16 mouse cellular contexts compared by ENCODE assay signal in the genomic region with DNA sequence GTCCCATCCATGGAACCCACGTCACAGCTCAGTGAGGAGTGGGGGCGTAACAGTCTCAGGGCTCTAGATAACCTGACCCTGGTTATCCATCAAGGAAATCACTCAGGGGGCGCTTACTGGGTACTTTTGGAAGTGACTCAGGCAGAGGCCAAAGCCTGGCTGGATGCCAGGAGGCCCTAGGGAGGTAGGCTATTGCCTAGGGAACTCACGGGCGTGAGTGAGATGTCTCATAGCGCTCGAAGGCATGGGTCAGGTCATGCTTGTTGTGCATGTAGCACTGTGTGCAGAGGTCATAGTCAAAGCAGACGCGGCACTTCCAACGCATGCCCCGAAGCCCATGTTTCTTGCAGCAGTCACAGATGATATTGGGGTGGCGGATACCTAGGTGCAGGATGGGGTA. TPM values are rescaled to one million over a fixed set of nuclear protein-coding genes. Genes with fewer than 3 reads are reported as not detected.
DNase-seq lines count a peak whose midpoint lies in the region; ATAC-seq and TF ChIP-seq lines count a peak whose summit lies in the region.
"Had no signal": no experiment of that assay in that cellular context is flagged by ENCODE, and none has a peak within 500 bp of the region (broad histone marks: within the 10 kb centered on the region; RNA-seq: fewer than 3 reads in every experiment).

No protein-coding gene starts in this region.

- H3K4me1 ChIP-seq in lung, embryonic 14.5 days (ENCODE audit: insufficient read depth), result no peaks in the 10 kb centered on the region
- no peaks in the 10 kb centered on the region for H3K4me1 ChIP-seq in liver, postnatal 0 days (ENCODE audit: insufficient read depth)
- no peaks in the 10 kb centered on the region for H3K4me1 ChIP-seq in midbrain, embryonic 15.5 days
- no peaks in the 10 kb centered on the region for H3K4me1 ChIP-seq in hindbrain, postnatal 0 days (ENCODE audit: insufficient read depth, low read length)

- H3K27me3 ChIP-seq in lung, embryonic 14.5 days (ENCODE audit: insufficient read depth, low read length), result no peaks in the 10 kb centered on the region
- H3K27me3 ChIP-seq in liver, postnatal 0 days (ENCODE audit: insufficient read depth, low read length), result no peaks in the 10 kb centered on the region
- peaks cover 11% of the 10 kb centered on the region for H3K27me3 ChIP-seq in midbrain, embryonic 15.5 days (replicated peaks)
- H3K27me3 ChIP-seq in hindbrain, postnatal 0 days (ENCODE audit: insufficient read depth, low read length), result 0 out of 2 replicates have a peak, but pooled peaks cover 2% of the 10 kb centered on the region
- H3K27me3 ChIP-seq: megakaryocyte, embryonic 14.5 days had no signal

- TF ChIP-seq EP300 in liver, postnatal 0 days (IDR thresholded peaks at IDR 0.05; ENCODE audit: low read depth), result no peak

- 58% methylated on average over 12 of the region's 12 CpGs for WGBS in lung, embryonic 14.5 days
- 80% methylated on average over 12 of the region's 12 CpGs for WGBS in liver, postnatal 0 days (ENCODE audit: insufficient replicate concordance)
- 92% methylated on average over 12 of the region's 12 CpGs for WGBS in midbrain, embryonic 15.5 days
- 69% methylated on average over 12 of the region's 12 CpGs for WGBS in hindbrain, postnatal 0 days

- no peak overlapping the region for H3K27ac ChIP-seq in lung, embryonic 14.5 days (ENCODE audit: low read depth)
- no peak overlapping the region for H3K27ac ChIP-seq in liver, postnatal 0 days (ENCODE audit: low read depth)
- H3K27ac ChIP-seq in midbrain, embryonic 15.5 days, result no peak overlapping the region
- no peak overlapping the region for H3K27ac ChIP-seq in hindbrain, postnatal 0 days
- H3K27ac ChIP-seq: liver, embryonic 14.5 days had no signal

- intact Hi-C loops in heart, postnatal 25 days (cut with DNase I), result no loop called here

- no peaks in the 10 kb centered on the region for H3K9me3 ChIP-seq in lung, embryonic 14.5 days (ENCODE audit: low read depth, low read length)
- no peaks in the 10 kb centered on the region for H3K9me3 ChIP-seq in liver, postnatal 0 days (ENCODE audit: low read length)
- no peaks in the 10 kb centered on the region for H3K9me3 ChIP-seq in midbrain, embryonic 15.5 days
- no peaks in the 10 kb centered on the region for H3K9me3 ChIP-seq in hindbrain, postnatal 0 days (ENCODE audit: low read length)
- H3K9me3 ChIP-seq: megakaryocyte, embryonic 14.5 days had no signal

- no peak for ATAC-seq in lung, embryonic 14.5 days (ENCODE audit: insufficient read depth)
- peak; percentile 53; the same call in 1 of the 2 replicates for ATAC-seq in liver, postnatal 0 days
- ATAC-seq in midbrain, embryonic 15.5 days (replicated peaks), result no peak
- ATAC-seq in hindbrain, postnatal 0 days, result no peak
- ATAC-seq: forebrain, embryonic 14.5 days had no signal

- no peak for TF ChIP-seq CTCF in lung, embryonic 14.5 days (IDR thresholded peaks at IDR 0.05; ENCODE audit: low read depth)
- no peak for TF ChIP-seq CTCF in liver, postnatal 0 days (IDR thresholded peaks at IDR 0.05; ENCODE audit: low read depth)
- TF ChIP-seq CTCF in hindbrain, postnatal 0 days (IDR thresholded peaks at IDR 0.05; ENCODE audit: low read depth), result no peak

- peak; percentile 84 for DNase-seq in heart, adult 11 months
- DNase-seq in heart, postnatal 25 days (ENCODE audit: low spot score), result no peak
- peak; percentile 55 for DNase-seq in lung, embryonic 14.5 days
- DNase-seq in lung, postnatal 10 days, result no peak
- peak; percentile 58 for DNase-seq in NIH3T3 (ENCODE audit: low read depth)
- DNase-seq in liver, postnatal 0 days, result no peak
- DNase-seq in hindbrain, postnatal 0 days (ENCODE audit: low spot score), result no peak

- H3K9ac ChIP-seq in lung, embryonic 14.5 days, result no peak overlapping the region
- H3K9ac ChIP-seq in liver, postnatal 0 days (replicated peaks), result no peak overlapping the region
- no peak overlapping the region for H3K9ac ChIP-seq in midbrain, embryonic 15.5 days
- H3K9ac ChIP-seq in hindbrain, postnatal 0 days (replicated peaks; ENCODE audit: low read length), result no peak overlapping the region
- H3K9ac ChIP-seq: liver, embryonic 14.5 days had no signal

- H3K36me3 ChIP-seq in lung, embryonic 14.5 days (ENCODE audit: insufficient read depth), result peaks cover 19% of the 10 kb centered on the region
- 0 out of 2 replicates have a peak, but pooled peaks cover 5% of the 10 kb centered on the region for H3K36me3 ChIP-seq in liver, postnatal 0 days (replicated peaks; ENCODE audit: insufficient read depth, low read length)
- peaks cover 32% of the 10 kb centered on the region; the same call in 1 of the 2 replicates for H3K36me3 ChIP-seq in midbrain, embryonic 15.5 days (replicated peaks)
- H3K36me3 ChIP-seq in hindbrain, postnatal 0 days (ENCODE audit: insufficient read depth, low read length), result peaks cover 15% of the 10 kb centered on the region

- no peak overlapping the region for H3K4me2 ChIP-seq in lung, embryonic 14.5 days
- H3K4me2 ChIP-seq in liver, postnatal 0 days (ENCODE audit: low read depth, low read length), result no peak overlapping the region
- no peak overlapping the region for H3K4me2 ChIP-seq in midbrain, embryonic 15.5 days
- no peak overlapping the region for H3K4me2 ChIP-seq in hindbrain, postnatal 0 days (ENCODE audit: low read depth, low read length)

- H3K4me3 ChIP-seq in lung, embryonic 14.5 days (ENCODE audit: low read depth, low read length), result no peak overlapping the region
- H3K4me3 ChIP-seq in liver, postnatal 0 days (ENCODE audit: low read depth, low read length), result no peak overlapping the region
- H3K4me3 ChIP-seq in midbrain, embryonic 15.5 days, result no peak overlapping the region
- H3K4me3 ChIP-seq in hindbrain, postnatal 0 days (ENCODE audit: low read length), result no peak overlapping the region

RNA-seq across cellular contexts. Expression of a gene that starts 7.5 kb away (rescaled TPM):
- 1 to 10 TPM; 8.5 to 8.6 TPM for total RNA-seq in heart, postnatal 25 days (2021)
- 34.8 and 38.7 TPM in 2 replicates for polyA plus RNA-seq in lung, embryonic 14.5 days (2014; fragmentation: Nextera tagmentation; extraction: Ambion mirVana)
- polyA plus RNA-seq in liver, postnatal 0 days (2015; fragmentation: Nextera tagmentation; extraction: Ambion mirVana), result 5.9 and 6.8 TPM in 2 replicates
- 3.8 and 5.5 TPM in 2 replicates for polyA plus RNA-seq in midbrain, embryonic 15.5 days (2015; fragmentation: Nextera tagmentation; extraction: Ambion mirVana)
- 6.1 and 13.5 TPM in 2 replicates for total RNA-seq in hindbrain, postnatal 0 days (2014; rRNA removed)
- polyA plus RNA-seq in hindbrain, postnatal 0 days (2015; fragmentation: Nextera tagmentation; extraction: Ambion mirVana), result 4.2 and 5.7 TPM in 2 replicates

RNA-seq across cellular contexts. Expression of a gene that starts 8.4 kb away (rescaled TPM):
- total RNA-seq in heart, postnatal 25 days (2021), result 10 to 100 TPM; 23.0 to 28.0 TPM
- 22.4 and 24.8 TPM in 2 replicates for polyA plus RNA-seq in lung, embryonic 14.5 days (2014; fragmentation: Nextera tagmentation; extraction: Ambion mirVana)
- polyA plus RNA-seq in liver, postnatal 0 days (2015; fragmentation: Nextera tagmentation; extraction: Ambion mirVana), result 3.4 and 4.3 TPM in 2 replicates
- polyA plus RNA-seq in midbrain, embryonic 15.5 days (2015; fragmentation: Nextera tagmentation; extraction: Ambion mirVana), result 61.0 and 62.1 TPM in 2 replicates
- 109 and 127 TPM in 2 replicates for total RNA-seq in hindbrain, postnatal 0 days (2014; rRNA removed)
- 40.6 and 44.1 TPM in 2 replicates for polyA plus RNA-seq in hindbrain, postnatal 0 days (2015; fragmentation: Nextera tagmentation; extraction: Ambion mirVana)

RNA-seq across cellular contexts. Expression of a gene that starts 15.4 kb away (rescaled TPM):
- not detected for total RNA-seq in heart, postnatal 25 days (2021)
- not detected in 2 replicates for polyA plus RNA-seq in lung, embryonic 14.5 days (2014; fragmentation: Nextera tagmentation; extraction: Ambion mirVana)
- polyA plus RNA-seq in liver, postnatal 0 days (2015; fragmentation: Nextera tagmentation; extraction: Ambion mirVana), result not detected in 2 replicates
- polyA plus RNA-seq in midbrain, embryonic 15.5 days (2015; fragmentation: Nextera tagmentation; extraction: Ambion mirVana), result not detected in 2 replicates
- not detected in 2 replicates for total RNA-seq in hindbrain, postnatal 0 days (2014; rRNA removed)
- polyA plus RNA-seq in hindbrain, postnatal 0 days (2015; fragmentation: Nextera tagmentation; extraction: Ambion mirVana), result not detected in 2 replicates
- total RNA-seq: gastrocnemius, postnatal 4 days; left cerebral cortex, postnatal 10 days had no signal
- polyA plus RNA-seq: embryonic facial prominence, embryonic 11.5 days; forebrain, embryonic 14.5 days; liver, embryonic 14.5 days; spleen, adult 2 months; thymus, postnatal 0 days had no signal

RNA-seq across cellular contexts. Expression of a gene that starts 33.5 kb away (rescaled TPM):
- 1 to 10 TPM; 1.2 TPM for total RNA-seq in heart, postnatal 25 days (2021)
- 2.5 and 2.7 TPM in 2 replicates for polyA plus RNA-seq in lung, embryonic 14.5 days (2014; fragmentation: Nextera tagmentation; extraction: Ambion mirVana)
- 0.27 and 0.41 TPM in 2 replicates for polyA plus RNA-seq in liver, postnatal 0 days (2015; fragmentation: Nextera tagmentation; extraction: Ambion mirVana)
- polyA plus RNA-seq in midbrain, embryonic 15.5 days (2015; fragmentation: Nextera tagmentation; extraction: Ambion mirVana), result 15.7 and 17.1 TPM in 2 replicates
- 50.5 and 52.0 TPM in 2 replicates for total RNA-seq in hindbrain, postnatal 0 days (2014; rRNA removed)
- polyA plus RNA-seq in hindbrain, postnatal 0 days (2015; fragmentation: Nextera tagmentation; extraction: Ambion mirVana), result 26.0 and 26.5 TPM in 2 replicates

RNA-seq across cellular contexts. Expression of a gene that starts 36.0 kb away (rescaled TPM):
- 10 to 100 TPM; 29.2 to 30.3 TPM for total RNA-seq in heart, postnatal 25 days (2021)
- polyA plus RNA-seq in lung, embryonic 14.5 days (2014; fragmentation: Nextera tagmentation; extraction: Ambion mirVana), result 56.3 and 58.7 TPM in 2 replicates
- polyA plus RNA-seq in liver, postnatal 0 days (2015; fragmentation: Nextera tagmentation; extraction: Ambion mirVana), result 22.8 and 24.9 TPM in 2 replicates
- polyA plus RNA-seq in midbrain, embryonic 15.5 days (2015; fragmentation: Nextera tagmentation; extraction: Ambion mirVana), result 54.6 and 56.2 TPM in 2 replicates
- 16.5 and 21.4 TPM in 2 replicates for total RNA-seq in hindbrain, postnatal 0 days (2014; rRNA removed)
- 65.5 and 74.3 TPM in 2 replicates for polyA plus RNA-seq in hindbrain, postnatal 0 days (2015; fragmentation: Nextera tagmentation; extraction: Ambion mirVana)

Comparison
In these comparisons a context has a peak if more than half of its experiments do, and no peak if none do; other contexts are left out.
1. DNase-seq: peak in heart, adult 11 months (single experiment), lung, embryonic 14.5 days (single experiment) and NIH3T3 (single experiment); none in heart, postnatal 25 days (single experiment), lung, postnatal 10 days (single experiment), liver, postnatal 0 days (single experiment) and hindbrain, postnatal 0 days (single experiment).